Mouse (Mus musculus) left cerebral cortex, adult 11 months (tissue): Measurements from ENCODE around the gene 6330409D20Rik.

ENCODE experiments used
- DNase-seq: peaks from one replicate; pipeline ENCODE4 v3.0.0; 2022; ENCODE audit warnings: low spot score

Gene 6330409D20Rik

GRCm38 (mm10) chr2:32740916-32741272, at the start of gene 6330409D20Rik:
TSS of gene 6330409D20Rik (minus strand) at chr2:32741016.
- DNase-seq, result no peak

- DNase-seq, result no peak
Measured at GRCm38 (mm10) chr2:32788581-32788980, 47.8 kb upstream of the 6330409D20Rik start.

DNA sequence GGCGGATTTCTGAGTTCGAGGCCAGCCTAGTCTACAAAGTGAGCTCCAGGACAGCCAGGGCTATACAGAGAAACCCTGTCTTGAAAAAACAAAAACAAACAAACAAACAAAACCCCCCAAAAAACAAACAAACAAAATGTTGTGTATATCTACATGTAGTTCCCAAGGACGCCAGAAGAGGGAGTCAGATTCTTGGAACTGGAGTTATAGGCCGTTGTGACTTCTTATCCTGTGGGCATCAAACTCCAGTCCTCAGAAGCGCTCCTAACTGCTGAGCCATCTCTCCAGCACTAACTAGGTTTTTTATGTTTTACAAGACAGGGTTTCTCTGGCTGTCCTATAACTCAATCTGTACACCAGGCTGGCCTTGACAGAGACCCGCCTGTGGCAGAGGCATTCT, 46.4 kb upstream of the 6330409D20Rik start:
- DNase-seq, result no peak

GRCm38 (mm10) chr2:32784048-32784681, 43.3 kb upstream of the 6330409D20Rik start, which contains the start of gene Cfap157:
TSS of gene Cfap157 (minus strand) at chr2:32784428.
- no peak for DNase-seq

DNA sequence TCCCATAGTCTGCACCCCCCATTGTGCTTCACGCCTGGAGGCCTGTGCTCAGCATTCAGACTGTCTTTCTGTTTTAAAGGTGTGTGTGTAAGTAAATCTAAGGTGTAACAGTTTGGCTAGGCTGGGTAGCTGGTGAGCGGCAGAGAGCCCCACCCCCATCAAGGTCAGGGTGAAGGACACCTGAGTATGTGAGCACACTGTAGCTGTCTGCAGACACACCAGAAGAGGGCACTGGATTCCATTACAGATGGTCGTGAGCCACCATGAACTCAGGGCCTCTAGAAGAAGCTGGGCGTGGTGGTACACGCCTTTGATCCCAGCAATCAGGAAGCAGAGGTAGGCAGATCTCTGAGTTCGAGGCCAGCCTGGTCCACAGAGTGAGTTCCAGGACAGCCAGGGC, 40.9 kb upstream of the 6330409D20Rik start:
- no peak for DNase-seq

GRCm38 (mm10) chr2:32779714-32780113, 38.9 kb upstream of the 6330409D20Rik start:
- no peak for DNase-seq

DNA sequence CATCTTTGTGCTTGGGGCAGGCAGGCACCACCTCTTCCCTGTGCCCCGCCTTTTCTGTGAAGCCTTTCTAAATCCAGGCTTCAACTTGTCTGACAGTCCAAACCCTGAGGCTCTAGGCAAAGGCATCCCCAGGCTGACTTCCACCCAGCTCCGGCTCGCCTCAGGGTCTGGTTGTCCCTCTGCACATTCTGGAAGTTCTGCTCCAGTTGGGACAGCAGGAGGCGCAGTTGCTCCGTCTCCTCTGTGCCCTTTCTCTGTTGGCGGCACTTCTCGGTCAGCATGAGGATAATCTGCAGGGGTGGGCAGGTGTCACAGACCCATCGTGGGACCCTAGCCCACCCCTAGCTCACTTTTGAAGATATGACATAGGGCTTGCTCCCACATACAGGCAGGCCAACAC, 38.3 kb upstream of the 6330409D20Rik start:
- DNase-seq, result no peak

GRCm38 (mm10) chr2:32778081-32778480, 37.3 kb upstream of the 6330409D20Rik start:
- DNase-seq, result no peak

DNA sequence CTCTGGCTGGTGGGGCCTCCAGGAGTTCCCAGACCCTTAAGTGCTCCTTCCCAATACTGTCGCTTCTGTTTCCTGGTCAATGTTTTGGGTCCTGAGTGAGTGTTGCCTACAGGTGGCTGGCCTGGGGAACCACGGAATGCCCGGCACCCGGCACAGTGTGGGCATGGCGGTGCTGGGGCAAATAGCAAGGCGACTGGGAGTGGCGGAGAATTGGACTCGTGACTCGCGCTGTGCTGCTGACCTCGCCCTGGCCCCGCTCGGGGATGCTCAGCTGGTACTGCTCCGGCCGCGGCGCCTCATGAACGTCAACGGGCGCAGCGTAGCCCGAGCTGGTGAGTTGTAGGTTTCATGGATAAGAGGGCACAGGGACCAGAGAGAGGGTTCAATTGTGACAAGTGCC, 35.4 kb upstream of the 6330409D20Rik start:
- no peak for DNase-seq

- DNase-seq, result peak; percentile 95
Measured at GRCm38 (mm10) chr2:32775359-32776074, 34.7 kb upstream of the 6330409D20Rik start, which contains the start of the genes Ttc16 and Ptrh1. TSS of gene Ttc16 (minus strand) at chr2:32775633. TSS of gene Ptrh1 (plus strand) at chr2:32775786.

- no peak for DNase-seq
Measured at GRCm38 (mm10) chr2:32772626-32773279, 31.9 kb upstream of the 6330409D20Rik start.

DNA sequence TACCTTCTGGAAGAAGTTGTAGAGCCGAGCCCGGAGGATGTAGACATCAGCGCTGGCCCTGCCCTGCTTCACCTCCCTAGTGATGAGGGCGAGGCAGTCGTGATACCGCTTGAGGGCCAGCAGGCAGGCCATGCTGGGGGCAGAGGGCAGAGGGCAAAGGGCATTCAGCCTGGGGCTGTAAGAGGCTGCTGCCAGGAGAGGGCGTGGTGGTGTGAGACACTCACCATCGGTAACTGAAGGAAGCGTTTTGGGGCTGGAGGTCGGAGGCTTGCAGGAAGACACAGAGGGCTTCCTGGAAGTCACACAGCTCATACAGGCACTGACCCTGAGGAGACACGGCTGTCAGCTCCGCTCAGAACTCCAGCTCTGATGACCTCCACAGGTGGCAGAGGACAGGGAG, 31.1 kb upstream of the 6330409D20Rik start:
- no peak for DNase-seq

- DNase-seq, result no peak
Measured at GRCm38 (mm10) chr2:32769327-32770085, 28.7 kb upstream of the 6330409D20Rik start.

- no peak for DNase-seq
Measured at GRCm38 (mm10) chr2:32768661-32769285, 28.0 kb upstream of the 6330409D20Rik start.

GRCm38 (mm10) chr2:32767241-32767640, 26.4 kb upstream of the 6330409D20Rik start:
- DNase-seq, result no peak

DNA sequence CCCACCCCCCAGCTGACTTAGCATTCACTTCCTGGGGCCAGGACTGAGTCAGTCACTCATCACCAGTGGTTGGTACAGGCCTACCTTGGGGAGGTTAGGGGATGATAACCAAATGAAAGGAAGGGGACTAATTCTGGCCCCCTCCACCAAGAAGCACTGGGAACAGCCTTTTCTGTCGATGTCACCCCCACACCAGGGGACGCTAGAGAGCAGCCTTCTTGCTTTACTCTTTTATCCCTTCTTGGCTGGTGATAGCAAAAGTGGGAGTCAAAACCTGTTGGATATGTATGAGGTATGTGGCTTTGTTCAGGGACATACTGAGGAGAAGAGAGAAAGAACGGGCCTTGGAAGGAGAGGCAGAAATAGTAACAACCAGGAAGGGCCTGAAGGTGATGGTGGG, 22.5 kb upstream of the 6330409D20Rik start:
- DNase-seq, result no peak

DNA sequence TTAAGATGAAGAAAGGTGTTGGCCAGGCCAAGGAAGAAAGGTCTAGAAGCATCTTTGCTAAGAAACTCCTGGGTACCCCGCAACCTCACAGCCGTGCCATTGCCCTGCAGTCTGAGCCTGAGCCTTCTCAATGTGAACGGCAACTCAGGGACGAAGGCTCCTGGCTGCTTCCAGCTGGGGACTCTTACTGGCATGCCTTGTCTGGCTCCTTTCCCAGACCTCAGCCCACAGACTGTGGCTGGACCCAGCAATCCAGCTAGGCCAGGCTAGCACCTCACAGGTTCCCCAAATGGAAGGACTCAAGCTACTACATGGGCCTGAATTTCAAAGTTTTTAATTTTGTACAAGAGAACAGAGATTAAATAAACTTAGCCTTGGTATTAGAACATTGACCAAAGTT, 21.0 kb upstream of the 6330409D20Rik start:
- no peak for DNase-seq

- no peak for DNase-seq
Measured at GRCm38 (mm10) chr2:32761361-32761760, 20.5 kb upstream of the 6330409D20Rik start.

GRCm38 (mm10) chr2:32759001-32759400, 18.2 kb upstream of the 6330409D20Rik start:
- DNase-seq, result no peak

- DNase-seq, result no peak
Measured at GRCm38 (mm10) chr2:32758503-32758902, 17.7 kb upstream of the 6330409D20Rik start.

DNA sequence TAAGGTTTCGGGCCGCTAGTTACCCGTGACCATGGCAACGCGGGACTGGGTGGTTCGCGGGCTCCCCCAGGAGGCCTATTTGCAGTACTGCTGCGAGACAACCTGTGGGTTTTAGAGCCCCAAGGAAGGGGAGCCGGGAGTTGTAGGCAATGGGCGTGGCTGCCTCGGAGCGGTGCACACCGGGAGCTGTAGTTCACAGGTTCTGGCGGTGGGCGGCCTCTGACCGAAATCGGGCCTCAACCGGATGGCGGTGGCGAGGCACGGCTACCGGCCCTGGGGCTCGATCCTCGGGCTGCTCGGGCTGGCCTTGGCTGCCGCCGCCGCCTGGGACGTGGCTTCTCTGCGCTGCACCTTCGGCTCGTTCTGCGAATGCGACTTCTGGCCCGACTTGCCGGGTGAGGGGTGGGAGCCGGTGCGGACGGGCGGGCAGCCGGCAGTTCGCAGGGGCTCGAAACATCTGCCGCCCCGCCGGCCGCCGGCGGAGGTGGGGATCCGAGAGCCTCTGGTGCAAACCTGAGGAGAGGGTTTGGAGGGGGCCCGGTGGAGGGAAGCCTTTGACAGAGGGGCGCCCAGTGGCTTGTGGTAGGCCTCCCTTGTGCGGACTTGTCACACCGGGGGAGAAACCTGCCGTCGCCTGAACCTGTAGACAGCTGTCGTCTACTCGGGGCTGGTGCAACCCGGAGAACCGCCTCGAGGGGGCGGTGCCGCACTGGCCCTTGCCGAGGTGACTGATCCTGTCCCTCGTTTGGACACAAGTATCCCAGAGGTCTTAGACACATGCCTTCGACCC, 16.4 kb upstream of the 6330409D20Rik start, which contains the start of gene Tor2a:
TSS of gene Tor2a (plus strand) at position 179 of the 790 bp plus-strand sequence.
- DNase-seq, result peak; percentile 96
